Mouse (Mus musculus): ENCODE results near the gene Gm10401.

DNA sequence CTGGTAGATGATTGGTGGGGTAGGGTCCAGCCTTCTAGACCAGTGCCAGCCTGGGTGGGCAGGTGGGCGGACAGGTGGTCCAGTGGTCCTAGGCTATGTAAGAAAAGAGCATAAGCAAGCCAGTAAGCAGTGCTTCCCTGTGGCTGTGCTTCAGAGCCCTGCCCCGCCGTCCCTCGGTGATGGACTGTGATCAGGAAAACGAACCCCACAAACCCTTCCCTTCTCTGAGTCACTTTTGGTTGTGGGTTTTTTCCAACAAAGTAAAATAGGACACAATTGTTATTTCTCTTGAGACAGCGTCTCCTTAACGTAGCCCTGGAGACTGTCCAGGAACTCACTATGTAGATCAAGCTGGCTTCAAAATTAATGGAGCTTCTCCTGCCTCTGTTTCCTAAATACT lies 34.7 kb downstream of the Gm10401 start:
- TF ChIP-seq CTCF (IDR thresholded peaks at IDR 0.05; ENCODE audit: control insufficient read depth, insufficient read depth, insufficient replicate concordance, low read depth, low read length) (no peak), POLR2A (IDR thresholded peaks at IDR 0.05; ENCODE audit: control insufficient read depth, low read depth, low read length) (no peak)

Measured in testis, adult 2 months (tissue).